Mouse (Mus musculus): ENCODE results near the gene Foxj2.

Gene Foxj2

GRCm38 (mm10) chr6:122873871-122874719 lies 54.4 kb downstream of the Foxj2 start, which contains the start of gene Necap1:
Gene Necap1 (plus strand): TSS chr6:122874474.
- peak; percentile 92 for DNase-seq (ENCODE audit: low read depth, low spot score)

DNA sequence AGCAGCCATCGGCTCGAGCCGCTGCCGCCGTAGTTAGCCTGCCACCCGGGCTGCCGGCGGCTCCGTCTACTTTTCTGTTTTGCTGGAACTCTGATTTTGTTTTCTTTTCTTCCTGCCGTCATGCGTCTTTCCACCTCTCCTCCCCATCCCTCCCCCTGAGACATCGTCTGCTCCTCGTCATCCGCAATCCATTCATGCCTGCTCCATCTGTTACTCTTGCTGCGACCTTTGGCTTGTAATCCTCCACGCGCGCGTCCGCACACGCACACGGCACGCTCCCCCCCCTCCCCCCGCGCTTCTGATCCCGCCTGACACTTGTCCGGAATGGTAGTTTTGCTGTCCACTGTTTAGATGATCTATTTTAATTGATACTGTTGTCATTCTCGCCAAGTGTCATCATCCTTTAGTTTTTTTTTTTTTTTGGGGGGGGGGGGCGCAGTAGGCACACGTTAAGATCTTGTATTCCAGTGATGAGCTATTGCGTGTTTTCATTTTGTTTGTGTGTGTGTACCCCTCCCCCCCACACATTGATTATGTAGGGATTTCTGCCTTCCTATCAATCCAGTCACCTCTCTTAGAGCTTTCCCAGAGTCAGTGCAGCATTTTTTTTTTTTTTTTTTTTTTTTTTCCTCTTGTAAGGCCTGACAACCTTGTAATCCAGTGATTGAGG lies 55.1 kb downstream of the Foxj2 start:
- no peak for DNase-seq (ENCODE audit: low read depth, low spot score)

DNA sequence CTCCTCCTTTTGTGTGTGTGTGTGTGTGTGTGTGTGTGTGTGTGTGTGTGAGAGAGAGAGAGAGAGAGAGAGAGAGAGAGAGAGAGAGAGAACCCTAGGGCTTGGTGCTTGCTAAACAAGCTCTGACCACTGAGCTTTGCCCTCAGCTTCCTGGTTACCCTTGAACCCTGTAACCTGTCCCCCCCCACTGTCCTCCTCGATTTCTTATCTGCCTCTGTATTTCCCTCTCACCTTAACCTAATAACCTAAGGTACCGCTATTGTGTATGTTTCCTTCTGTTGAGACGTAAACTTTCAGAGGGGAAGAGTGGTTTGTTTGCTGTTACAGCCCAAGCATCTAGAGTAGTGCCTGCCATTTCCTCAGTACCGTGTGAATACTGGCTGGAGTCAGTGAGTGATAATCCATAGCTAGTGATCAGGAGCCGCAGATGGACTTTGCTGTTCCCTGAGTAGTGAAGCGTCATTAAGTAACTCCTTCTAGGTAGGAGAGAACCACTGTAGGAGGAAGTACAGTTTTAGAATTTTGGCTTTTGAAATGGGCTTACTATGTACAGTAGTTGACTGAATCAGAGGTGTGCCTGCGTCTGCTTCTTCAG lies 59.5 kb downstream of the Foxj2 start:
- DNase-seq (ENCODE audit: low read depth, low spot score) = no peak

DNA sequence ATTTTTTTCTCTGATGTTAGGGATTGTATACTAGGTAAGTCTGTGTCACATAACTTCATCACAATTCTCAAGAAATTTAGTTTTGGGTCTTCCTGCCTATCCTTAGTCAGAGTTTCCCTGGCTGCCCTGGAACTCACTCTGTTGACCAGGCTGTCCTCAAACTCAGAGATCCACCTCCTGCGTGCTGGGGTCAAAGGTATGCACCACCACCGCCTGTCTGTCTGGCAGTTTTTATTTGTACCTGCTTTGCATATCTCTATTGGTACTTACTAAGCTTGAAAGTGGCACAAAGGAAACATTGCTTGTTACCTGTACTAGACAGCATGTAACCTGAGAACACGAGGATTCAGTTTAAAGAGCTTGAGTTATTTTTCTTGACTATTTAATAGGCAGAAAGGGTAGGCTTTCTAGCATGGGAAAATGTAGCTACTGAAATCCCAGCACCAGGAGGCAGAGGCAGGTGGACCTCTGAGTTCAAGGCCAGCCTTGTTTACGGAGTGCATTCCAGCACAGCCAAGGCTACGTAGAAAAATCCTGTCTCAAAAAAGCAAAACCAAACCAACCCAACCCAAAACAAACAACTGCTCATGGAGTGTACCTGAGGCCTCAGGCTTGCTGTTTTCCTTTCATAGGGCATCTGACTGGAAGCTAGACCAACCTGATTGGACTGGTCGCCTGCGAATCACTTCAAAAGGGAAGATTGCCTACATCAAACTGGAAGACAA lies 60.2 kb downstream of the Foxj2 start:
- no peak for DNase-seq (ENCODE audit: low read depth, low spot score)

- no peak for DNase-seq (ENCODE audit: low read depth, low spot score)
Observed at GRCm38 (mm10) chr6:122881287-122881686, 61.6 kb downstream of the Foxj2 start.

DNA sequence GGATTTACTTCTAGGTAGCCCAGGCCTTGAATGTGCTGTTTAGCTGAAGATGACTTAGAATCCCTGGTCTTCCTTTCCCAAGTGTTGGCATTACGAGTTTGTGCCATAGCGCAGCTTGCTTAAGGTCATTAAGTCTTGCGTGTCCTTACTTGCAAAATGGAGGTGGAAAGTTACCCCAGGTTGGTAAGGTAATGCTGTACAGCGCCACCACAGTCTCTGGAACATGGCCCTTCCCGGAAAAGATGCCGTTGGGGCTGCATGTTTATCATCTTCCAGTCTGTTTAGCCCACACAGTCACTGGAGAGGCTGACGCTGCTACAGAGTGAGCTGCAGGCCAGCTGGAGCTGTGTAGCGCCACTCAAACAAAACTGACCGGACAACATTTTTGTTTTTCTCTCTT lies 63.9 kb downstream of the Foxj2 start:
- DNase-seq (ENCODE audit: low read depth, low spot score) = no peak

GRCm38 (mm10) chr6:122889599-122889998 lies 69.9 kb downstream of the Foxj2 start:
- no peak for DNase-seq (ENCODE audit: low read depth, low spot score)

DNA sequence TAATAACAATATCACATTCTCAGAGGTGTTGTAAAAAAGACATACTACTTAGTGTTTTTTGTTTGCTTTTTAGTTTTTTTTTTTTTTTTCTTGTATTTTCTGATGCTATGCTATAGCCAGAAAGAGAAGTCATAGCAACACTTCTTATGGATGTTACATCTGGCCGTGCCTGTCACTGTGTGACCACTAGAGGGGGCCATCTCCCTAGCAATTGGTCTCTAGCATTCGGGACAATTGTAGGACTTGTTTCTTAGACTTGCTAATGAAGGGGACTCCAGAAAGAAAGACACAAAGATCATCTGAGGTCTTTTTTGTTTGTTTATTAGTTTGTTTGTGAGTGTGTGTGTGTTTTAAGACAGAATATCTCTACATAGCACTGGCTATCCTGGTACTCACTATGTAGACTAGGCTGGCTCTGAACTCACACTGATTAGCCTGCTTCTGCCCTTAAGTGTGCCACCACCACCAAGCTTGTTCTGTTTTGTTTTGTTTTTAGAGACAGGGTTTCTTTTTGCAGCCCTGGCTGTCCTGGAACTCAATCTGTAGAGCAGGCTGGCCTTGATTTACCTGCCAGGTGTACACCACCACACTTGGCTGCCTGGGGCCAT lies 72.8 kb downstream of the Foxj2 start:
- DNase-seq (ENCODE audit: low read depth, low spot score) = peak; percentile 47

All from c-Kit-negative CD71-positive TER-119-positive erythroid progenitor cells, embryonic 14.5 days (primary cell).